Mouse (Mus musculus) urinary bladder, postnatal 36 days (tissue): ENCODE measurements around the gene Sumo1.

Experiments
- DNase-seq, 2 experiments: peaks; one replicate each; pipeline ENCODE4 v3.0.0; 2022; ENCODE audit warnings: low spot score in 2 of 2, mixed read lengths in 1 of 2

The Sumo1 gene

DNA sequence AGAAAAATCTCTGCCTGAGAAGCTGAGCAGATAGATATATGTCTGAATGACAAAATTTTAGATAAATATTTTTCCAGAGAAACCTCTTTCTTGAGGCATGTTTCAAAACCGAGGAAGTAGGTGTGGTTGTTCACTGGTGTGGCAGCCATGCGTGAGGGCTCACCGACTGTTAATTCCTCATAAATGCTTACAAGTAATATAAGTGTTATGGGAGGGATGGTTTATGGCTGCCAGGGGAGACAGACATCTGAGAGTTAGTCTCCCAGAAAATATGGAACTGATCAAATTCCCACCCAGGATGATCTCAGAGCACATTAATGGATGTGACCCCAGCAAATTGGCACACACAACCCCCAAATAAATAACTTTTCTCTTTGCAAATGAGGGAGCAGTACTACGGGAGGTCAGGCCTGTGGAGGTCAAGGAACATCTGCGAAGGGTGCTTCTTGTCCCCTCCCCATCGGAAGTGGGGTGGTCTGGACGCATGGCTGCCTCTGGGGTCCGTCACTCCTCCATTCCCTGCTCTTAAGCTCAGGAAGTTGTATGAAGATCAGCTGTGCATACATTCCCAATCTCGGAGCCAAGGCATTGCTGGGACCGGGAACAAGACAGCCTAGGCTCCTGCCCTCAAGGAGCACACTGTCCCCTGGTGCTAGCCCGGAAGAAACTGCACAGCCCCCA, 75.9 kb downstream of the Sumo1 start:
- no peak for DNase-seq

DNA sequence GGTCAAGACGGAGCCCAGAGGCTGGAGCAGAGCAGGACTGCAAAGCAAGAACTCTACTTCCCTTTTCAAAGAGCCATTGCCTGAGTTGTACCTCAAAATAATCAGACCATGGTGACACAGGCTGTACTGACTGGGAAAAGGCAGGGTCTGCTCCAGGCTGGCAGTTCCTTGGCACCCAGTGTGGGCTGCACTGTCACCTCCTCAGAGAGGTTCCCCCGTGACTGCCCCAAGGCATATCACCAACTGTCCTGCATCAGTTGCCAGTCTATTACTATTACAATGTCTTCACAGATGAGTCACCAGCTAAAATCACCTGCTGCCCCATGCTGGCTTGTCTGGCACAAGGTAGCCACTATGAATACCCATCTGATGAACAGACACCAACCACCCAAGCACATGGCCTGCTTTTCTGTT, 77.0 kb downstream of the Sumo1 start:
- no peak for DNase-seq

DNA sequence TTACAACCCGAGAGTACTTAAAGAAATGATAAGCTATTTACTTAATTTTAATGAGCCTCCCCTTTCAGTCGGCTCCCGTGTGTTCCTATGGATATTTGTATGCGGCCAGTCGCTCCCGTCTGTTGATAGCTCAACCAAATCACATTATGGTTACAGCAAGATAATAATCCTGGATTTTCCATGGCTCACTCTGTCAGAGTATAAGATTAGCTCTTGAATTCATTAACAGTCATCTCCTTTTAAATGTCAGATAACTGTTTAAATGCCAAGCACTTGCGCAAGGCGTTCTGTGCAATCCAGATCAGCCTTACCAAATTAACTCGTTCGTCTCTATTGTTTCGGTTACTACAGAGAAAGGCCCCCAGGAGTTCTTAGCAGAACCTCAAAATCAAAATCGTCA, 77.8 kb downstream of the Sumo1 start:
- DNase-seq, result peak in 1 of 2 experiments; percentile 35

DNA sequence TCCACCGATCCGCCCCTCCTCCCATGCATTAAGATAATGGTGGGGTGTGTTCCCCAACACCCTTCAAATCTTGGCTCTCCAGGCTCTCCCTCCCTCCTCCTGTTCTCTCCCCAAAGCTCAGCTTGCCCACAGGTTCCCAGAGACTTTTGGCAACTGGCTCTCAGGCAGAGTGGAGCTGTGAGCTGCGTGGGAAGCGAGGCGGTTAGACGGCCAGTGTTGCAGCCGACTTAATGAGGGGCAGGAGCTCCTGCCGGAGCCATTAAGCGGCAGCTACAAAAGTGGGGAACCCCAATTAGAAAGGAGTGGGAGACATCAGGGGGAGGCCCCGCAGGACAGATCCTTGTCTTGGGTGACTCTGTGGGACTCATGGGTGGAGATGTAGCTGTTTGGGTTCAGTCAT, 78.3 kb downstream of the Sumo1 start:
- peak in 1 of 2 experiments; percentile 26 for DNase-seq

DNA sequence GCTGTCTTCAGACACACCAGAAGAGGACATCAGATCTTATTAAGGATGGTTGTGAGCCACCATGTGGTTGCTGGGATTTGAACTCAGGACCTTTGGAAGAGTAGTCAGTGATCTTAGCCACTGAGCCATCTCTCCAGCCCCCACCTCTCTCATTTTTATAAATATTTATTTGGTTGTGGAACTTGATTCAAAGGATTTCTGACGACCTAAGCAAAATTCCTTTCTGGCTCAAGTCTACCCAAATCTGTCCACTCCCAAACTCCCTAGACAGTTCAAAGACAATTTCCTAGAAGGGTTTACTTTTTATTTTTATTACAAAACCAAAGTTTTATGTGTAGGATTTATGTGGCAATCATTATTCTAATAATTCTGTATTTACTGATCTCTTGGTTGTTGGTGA, 81.4 kb downstream of the Sumo1 start:
- DNase-seq, result no peak

DNA sequence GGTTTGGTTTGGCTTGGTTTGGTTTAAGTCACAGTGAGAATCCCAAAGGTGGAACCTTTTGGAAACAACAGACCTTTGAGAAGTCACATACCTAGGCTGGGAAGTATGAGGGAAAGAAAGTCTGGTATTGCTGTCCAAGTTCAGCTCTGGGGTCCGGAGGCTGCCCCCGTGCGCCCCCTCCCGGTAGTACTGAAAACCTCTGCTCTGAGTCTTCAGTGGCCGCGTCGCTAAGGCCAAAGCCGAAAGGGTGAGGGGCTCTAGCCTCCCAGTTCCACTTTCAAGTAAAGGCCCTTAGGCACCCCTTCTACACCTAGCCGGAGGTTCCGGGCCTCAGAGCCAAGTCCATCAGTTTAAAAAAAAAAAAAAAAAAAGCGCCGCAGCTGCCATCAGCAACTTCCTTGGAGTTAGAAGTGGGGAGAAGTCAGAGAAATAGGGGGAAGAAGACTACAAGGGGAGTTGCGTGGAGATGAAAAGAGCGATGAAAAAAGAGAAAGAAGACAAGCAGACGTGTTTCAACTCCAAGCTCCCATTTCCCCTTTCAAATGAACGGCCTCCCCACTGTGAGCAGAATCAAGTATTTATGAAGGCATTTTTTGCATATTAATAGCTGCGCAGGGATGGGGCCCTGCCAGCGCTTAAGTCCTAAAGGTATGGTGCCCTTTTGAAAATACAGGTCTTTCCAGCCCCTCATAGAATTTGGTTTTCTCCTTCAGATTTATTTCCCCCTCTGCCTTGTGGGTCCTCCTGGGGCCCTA, 85.8 kb downstream of the Sumo1 start:
- DNase-seq, result peak; percentile 69 to 73

DNA sequence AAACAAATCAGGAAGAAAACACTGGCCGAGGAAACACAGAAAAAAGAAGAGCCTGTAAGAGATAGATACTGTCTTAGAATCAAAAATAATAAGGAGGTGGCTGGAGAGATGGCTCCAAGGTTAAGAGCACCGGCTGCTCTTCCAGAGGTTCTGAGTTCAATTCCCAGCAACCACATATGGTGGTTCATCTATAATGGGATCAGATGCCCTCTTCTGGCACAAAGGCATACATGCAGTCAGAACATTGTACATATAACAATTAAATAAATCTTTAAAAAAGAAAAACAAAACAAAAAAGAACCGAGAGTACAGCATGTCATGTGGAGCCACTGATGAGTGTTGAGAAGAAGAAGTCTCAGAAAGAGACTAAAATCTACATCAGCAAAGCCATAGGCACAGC, 89.8 kb downstream of the Sumo1 start:
- no peak for DNase-seq

DNA sequence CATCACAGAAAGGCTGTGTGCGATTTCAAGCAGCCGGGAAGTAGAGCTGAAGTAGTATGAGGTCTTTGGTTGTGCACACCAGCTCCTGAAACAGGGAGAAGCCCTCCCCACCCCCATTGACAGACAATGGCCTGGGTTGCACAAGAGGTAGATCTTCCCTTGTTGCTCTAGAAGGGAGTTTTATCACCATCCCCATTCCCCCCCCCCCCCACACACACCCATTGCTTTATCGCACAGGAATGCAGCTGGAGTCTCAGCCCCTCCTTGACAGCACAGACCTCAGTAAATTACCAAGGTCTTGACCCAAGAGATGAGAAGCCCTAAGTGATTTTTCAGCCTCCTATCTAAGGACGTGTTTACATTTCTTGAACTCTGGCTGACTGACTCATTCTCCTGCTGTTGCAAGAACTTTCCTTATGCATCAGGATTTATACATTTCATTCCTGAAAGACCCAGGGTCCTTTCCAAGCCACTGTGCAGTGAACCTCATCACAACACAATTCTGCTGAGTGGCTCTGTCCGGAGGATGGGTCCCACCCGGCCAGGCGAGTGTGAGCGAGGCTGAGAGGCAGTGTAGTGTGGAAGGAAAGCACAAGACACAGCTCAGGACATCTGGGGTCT, 90.4 kb downstream of the Sumo1 start:
- DNase-seq, result peak in 1 of 2 experiments; percentile 40

DNA sequence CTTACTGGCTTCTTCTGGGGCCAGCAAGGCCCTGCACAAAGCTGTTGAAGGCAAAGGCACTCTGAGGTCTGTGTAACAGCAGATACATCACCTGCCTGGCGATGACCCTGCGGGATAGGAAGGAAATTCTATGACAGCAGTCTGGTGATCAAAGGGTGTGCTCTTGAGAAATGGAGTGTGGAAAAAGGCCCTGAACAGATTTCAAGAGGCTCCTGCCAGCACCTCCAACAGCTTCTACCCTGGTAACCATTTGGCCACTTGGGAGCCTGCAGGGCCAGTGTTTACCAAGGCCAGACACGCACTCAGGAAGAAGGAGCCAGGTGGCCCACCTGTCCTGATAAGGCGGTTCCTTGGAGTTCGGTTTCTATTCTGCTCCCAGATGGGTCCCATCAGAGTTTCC, 91.3 kb downstream of the Sumo1 start:
- DNase-seq, result no peak

DNA sequence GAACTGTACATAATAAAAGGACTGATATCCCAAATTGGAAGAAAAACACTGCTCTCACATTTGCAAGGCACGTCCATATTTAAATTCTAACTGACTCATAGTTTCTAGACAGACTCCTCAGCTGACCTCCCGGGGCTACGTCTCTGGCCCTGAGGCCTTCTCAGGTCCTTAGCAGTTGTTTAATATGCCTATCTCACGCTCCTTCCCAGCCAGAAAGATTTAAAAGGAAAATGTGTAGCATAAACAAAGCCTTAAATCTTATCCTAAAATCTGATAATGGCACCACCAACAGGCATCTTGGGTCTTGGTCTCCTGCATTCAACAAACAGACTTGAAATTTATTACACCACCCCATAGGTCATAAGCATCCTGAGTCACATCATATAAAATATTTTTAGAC, 91.9 kb downstream of the Sumo1 start:
- DNase-seq, result no peak

DNA sequence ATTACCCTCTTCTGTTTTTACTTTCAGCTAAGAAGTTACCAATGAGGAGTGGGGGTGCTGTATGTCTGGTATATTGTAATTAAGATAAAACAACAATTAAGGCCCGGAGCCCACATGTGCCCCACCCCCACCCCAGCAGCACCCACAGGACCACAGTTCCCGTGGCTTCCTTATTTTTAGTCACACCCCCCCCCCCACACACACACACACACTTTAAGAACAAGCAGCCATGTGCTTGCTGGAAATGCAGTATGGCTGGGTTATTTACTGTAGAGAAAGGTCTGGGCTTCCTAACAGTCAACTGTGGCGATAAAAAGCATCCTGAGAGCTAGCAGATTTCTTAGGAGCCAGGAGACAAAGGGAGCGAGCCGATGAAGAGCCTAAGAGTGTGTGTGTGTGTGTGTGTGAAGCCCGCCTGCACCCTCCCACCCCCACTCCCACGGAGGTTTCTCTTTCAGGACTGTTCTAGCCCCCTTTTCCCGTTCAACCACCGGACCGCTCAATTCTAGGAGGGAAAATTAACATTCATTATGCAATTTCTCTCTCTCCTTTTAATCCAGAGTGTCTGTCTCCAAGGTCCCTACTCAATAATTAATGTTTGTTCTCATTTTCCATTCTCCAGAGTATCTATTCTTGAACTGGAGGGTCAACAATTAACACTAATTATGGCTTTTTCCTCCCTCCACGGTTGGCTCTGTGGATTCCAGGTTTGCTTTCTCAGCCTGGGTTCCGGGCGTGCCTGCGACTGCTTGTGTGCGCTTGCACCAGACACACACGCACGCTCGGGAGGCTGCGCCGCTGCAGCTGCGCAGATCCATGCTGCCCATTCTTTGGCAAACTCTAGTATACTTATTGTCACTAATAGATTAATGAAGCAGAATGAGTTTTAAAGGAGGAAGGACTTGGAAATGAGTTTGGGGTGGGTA, 96.1 kb downstream of the Sumo1 start:
- no peak for DNase-seq

DNA sequence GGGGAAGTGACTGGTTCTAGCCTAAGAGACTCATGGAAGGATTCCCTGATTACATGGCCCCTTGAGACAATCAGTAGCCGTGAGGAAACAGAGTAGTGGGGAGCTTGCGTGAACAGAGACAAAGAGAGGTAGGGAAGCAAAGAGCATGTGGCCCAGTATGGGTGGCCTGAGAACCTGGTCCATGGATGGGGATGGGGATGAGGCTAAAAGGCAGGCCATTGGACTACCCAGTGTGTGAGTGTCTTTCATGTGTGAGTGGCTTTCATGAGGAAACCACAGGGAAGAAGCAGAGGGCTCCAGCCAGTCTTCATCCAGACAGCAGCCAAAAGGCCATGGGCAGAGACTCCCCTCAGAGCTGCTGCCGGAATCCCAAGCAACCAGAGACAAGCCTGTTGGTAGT, 96.8 kb downstream of the Sumo1 start:
- no peak for DNase-seq

DNA sequence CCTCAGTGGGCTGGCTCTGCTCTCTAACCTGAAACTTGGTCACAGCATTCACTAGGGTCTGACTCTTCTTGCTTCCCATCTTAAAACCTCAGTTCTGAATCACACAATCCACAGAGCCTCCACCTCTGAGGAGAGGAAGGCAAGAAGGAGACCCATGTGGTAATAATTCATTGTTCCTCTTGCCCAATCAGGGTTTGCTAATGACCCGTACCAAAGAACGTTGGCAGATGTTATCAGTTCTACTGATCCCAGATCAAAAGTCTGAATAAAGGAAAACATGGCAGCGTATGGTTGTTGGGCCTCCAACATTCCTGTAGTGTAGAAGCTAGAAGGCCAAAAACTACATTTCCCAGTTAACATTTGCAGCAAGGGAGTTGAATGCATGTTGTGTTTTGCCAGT, 99.1 kb downstream of the Sumo1 start:
- DNase-seq, result no peak

DNA sequence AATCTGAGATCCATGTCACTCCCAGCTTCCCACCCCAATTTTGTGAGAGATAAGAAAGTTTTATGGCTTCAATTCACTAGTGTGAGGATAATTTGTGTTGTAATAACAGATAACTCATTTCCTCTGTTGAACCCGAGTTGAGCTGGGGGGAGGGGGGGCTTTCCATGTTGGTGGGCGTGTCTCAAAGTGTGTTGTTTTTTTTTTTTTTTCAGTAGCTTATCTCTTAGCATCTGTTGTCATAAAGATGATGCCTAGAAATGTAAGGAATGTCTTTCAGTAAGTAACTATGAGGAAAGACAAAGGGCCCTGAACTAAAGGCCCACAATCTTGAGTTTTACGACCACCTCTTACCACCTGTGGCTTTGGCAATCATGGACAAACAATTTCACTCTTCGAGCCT, 99.9 kb downstream of the Sumo1 start:
- DNase-seq, result no peak

DNA sequence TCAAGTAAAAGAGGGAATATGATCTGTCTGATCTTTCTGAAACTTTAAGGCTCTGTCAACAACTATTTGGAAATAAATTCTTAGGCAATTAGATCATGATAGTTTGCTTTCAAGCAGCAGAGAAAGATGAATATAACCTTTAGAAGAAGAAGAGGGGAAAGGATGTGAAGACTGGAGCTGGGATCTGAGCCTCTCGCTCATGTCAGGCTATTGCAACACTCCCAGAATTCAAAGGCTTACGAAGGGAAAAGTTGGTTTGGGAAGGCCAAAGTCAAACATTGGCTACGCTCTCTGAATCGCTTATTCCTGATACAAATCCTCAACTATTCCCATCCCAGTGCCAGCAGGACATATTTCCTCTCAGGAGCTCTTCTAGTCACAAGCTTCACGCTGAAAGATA, 101.3 kb downstream of the Sumo1 start:
- DNase-seq, result no peak

DNA sequence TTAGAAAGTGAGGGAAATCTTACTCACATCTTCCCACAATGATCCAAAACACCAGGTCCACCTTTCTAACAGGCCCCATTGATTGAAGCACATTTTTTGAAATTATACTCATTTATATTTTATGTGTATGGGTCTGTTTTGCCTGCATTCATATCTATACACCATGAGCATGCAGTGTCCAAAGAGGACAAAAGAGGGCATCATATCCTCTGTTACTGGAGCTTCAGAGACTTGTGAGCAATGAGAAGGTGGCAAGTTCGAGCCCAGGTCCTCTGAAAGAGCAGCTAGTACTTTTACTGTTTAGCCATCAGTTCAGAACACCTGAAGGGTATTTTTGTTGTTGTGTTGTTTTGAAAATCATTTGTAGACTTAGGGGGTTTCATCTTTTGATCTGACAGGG, 102.4 kb downstream of the Sumo1 start:
- DNase-seq, result no peak

DNA sequence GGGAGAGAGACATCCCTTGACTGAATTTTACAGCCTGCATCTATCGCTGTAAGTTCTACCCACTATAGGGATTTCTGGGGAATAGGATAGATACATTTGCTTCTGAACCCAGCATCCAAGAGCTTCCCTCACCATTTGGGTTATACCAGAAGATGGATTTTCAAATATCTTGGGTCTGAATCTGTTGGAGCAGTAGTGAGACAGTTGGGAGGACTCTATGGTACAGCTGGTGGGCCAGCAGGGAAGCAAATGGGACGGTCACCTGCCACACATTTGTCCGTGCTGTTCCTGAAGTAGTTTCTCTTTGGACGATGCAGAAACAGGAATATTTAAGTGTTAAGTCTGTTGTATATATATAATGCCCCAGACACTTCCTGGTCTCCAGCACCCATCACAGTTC, 103.1 kb downstream of the Sumo1 start:
- no peak for DNase-seq

DNA sequence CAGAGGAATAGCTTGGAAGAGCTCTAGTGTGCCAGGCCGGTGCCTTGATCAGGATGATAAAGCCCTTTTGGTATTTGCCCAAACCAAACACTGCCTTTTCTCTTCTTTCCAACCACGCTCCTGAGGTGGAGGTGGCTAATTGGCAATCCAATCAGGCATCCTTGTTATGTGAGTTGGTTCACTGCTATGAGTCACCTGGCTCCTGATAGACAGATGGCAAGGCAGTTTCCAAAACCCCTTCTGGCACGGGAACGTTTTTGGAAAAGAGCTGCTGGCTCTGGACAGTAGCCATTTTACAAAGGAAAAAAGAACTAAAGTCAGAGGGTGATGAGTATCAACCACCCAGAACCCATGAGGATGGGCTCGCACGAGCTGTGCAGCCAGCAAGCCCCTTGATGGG, 103.7 kb downstream of the Sumo1 start:
- DNase-seq, result no peak

DNA sequence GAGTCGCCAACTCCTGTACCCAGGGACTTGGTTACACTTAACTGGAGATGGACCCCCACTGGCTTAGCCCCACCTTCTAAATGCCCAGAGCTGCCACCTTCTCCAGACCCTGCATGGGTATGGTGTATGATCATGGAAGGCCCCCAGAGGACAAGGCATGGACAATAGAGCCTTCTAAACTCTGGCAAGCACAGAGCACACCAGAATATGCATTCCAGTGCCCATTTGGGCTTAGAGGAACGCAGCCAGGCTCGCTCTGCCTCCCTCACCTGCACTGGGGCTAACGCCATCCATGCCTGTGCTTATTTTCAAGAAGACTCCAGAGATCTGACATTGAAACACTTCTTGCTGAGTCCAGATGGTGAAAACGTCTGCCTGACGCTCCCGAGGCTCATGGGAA, 104.4 kb downstream of the Sumo1 start:
- DNase-seq, result no peak

DNA sequence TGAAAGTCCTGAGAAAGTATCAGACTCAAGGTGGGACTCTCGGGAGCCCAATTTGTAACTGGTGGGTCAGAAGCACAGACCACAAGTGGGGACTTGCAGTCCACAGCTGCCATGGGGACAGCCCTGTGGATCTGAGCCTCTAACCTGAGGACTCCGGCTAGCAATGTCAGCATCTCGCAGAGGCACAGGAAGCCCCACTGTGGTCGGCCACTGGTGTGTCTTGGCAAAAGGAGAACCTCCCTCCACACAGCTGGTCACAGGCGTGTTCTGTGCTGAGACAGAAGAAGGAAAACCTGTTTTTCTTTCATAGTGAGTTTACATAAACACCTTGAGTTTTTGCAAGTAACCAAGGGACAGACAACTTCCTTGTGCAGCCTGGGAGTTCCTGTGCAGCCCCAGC, 104.8 kb downstream of the Sumo1 start:
- DNase-seq, result no peak

DNA sequence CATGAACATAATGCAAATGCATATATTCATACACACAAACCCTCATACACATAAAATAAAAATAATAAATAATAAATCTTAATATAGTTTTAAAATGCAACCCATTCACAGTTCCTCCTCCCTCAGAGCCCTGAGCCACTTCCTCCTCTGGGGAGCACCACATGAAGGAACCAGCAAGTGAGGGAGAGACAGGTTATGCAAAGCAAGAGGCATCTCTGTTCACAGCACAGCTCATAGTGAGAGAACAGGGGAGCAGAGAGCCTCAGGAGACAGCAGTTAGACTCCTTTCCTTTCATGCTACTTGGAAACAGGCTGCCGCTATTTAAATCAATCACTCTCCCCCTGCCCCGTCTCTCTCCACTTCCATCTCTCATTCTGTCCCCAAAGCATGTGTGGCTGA, 107.1 kb downstream of the Sumo1 start:
- no peak for DNase-seq

DNA sequence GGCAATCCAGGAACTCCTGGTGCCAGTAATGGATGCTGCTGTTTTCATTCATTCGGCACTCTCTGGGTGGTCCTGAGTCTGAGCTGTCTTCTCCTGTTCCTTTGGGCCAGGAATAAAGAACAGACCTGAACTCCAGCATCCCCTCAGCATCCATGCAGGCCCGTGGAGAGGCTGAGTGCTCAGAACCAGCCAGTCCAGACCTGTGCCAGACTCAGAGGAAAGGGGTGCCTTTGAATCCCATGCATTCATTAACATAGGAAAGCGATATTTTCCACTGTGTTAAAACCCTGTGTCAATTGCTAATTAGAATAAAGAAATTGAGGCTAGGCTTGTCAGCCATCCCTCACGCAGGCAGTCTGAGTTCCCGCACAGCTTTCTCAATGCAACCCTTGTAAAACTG, 116.9 kb downstream of the Sumo1 start:
- no peak for DNase-seq
